Mouse (Mus musculus) inflammation-experienced regulatory T-cells, adult 6 months (primary cell): ENCODE measurements at regions not wholly inside any gene's neighbourhood (a gene's known extent, or its start where the extent isn't known, plus 50 kb on each side); places are given as distances from the start of the nearest gene placed in this dataset.
"Not testable (repeated sequence)": the region's sequence is repeated elsewhere in the genome, so short reads cannot be mapped to it uniquely, and the experiment has no call there.

Source experiments
- ATAC-seq: one replicate; pipeline ENCODE4 v1.8.0; 2017

GRCm38 (mm10) chr3:39814814-39815213, 716.3 kb upstream of the Intu start:
- no peak for ATAC-seq

GRCm38 (mm10) chr3:39830488-39831056, 700.5 kb upstream of the Intu start:
- ATAC-seq: peak; percentile 74

GRCm38 (mm10) chr3:39838377-39839145, 692.5 kb upstream of the Intu start:
- no peak for ATAC-seq

- no peak for ATAC-seq
These were observed 690.1 kb upstream of the Intu start for GRCm38 (mm10) chr3:39840946-39841345.

GRCm38 (mm10) chr3:39845123-39845522, 686.0 kb upstream of the Intu start:
- no peak for ATAC-seq

GRCm38 (mm10) chr3:39848829-39849228, 682.3 kb upstream of the Intu start:
- no peak for ATAC-seq

- no peak for ATAC-seq
These were observed 673.8 kb upstream of the Intu start for GRCm38 (mm10) chr3:39857214-39857839.

GRCm38 (mm10) chr3:39876046-39876445, 655.0 kb upstream of the Intu start:
- not testable (repeated sequence) for ATAC-seq

- ATAC-seq: no peak
These were observed 646.7 kb upstream of the Intu start for GRCm38 (mm10) chr3:39884370-39884769.

- no peak for ATAC-seq
These were observed 642.7 kb upstream of the Intu start for GRCm38 (mm10) chr3:39888376-39888775.

- ATAC-seq: no peak
These were observed 641.9 kb upstream of the Intu start for GRCm38 (mm10) chr3:39889222-39889621.

- ATAC-seq: no peak
These were observed 632.1 kb upstream of the Intu start for GRCm38 (mm10) chr3:39898961-39899360.

GRCm38 (mm10) chr3:39900207-39900606, 630.9 kb upstream of the Intu start:
- ATAC-seq: no peak

GRCm38 (mm10) chr3:39904377-39904776, 626.7 kb upstream of the Intu start:
- ATAC-seq: no peak

- no peak for ATAC-seq
These were observed 622.3 kb upstream of the Intu start for GRCm38 (mm10) chr3:39908676-39909362.

GRCm38 (mm10) chr3:39909642-39910041, 621.4 kb upstream of the Intu start:
- ATAC-seq: no peak

GRCm38 (mm10) chr3:39918601-39919000, 612.5 kb upstream of the Intu start:
- ATAC-seq: no peak

- no peak for ATAC-seq
These were observed 605.6 kb upstream of the Intu start for GRCm38 (mm10) chr3:39925436-39925835.

GRCm38 (mm10) chr3:39928421-39928820, 602.7 kb upstream of the Intu start:
- no peak for ATAC-seq

GRCm38 (mm10) chr3:39933372-39933771, 597.7 kb upstream of the Intu start:
- ATAC-seq: no peak

GRCm38 (mm10) chr3:39937719-39938278, 593.3 kb upstream of the Intu start:
- ATAC-seq: no peak

GRCm38 (mm10) chr3:39944581-39944980, 586.5 kb upstream of the Intu start:
- ATAC-seq: no peak

GRCm38 (mm10) chr3:39952103-39952502, 579.0 kb upstream of the Intu start:
- no peak for ATAC-seq
